Mouse (Mus musculus) layer of hippocampus, adult 2 months (tissue): ENCODE results near the gene Rpl23. TPM values are rescaled to one million over a fixed set of nuclear protein-coding genes. Genes with fewer than 3 reads are reported as not detected.

ENCODE experiments used
- DNase-seq, 2 experiments: peaks; one replicate each; pipeline ENCODE4 v3.0.0; 2022; ENCODE audit warnings: low spot score in 2 of 2
- H3K27ac ChIP-seq: fragments of 200-600 bp; 2 replicates; pipeline ENCODE4 v1.8.1; 2022
- H3K4me3 ChIP-seq: fragments of 200-600 bp; 2 replicates; pipeline ENCODE4 v1.8.1; 2022; ENCODE audit warnings: mild to moderate bottlenecking
- CTCF ChIP-seq: fragments of 200-600 bp; conservative IDR thresholded peaks from 2 replicates; pipeline ENCODE4 v1.8.1; 2022; ENCODE audit warnings: antibody characterized with exemption, mild to moderate bottlenecking, moderate library complexity
- total RNA-seq, 2 experiments: library from RNA; stranded (reverse); gene quantifications; 2 replicates each; pipeline ENCODE4 v1.2.3; 2021

Rpl23 gene
- total RNA-seq, 2 experiments from 2014 or later, result 361 to 374 TPM

DNA sequence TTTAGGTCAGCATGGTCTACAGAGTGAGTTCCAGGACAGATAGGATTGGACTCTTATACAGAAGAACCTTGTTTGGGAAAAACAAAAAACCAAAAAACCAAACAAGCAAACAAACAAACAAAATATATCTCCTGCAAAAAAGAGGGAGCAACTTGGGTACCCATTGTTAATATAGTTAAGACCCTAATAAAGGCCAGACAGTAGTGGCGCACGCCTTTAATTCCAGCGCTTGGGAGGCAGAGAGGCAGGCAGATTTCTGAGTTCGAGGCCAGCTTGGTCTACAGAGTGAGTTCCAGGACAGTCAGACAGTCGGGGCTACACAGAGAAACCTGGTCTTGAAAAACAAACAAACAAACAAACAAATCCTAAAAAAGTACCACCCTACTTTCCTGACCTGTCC lies 7.5 kb upstream of the Rpl23 start:
- no peak overlapping the region for H3K27ac ChIP-seq
- no peak overlapping the region for H3K4me3 ChIP-seq
- TF ChIP-seq CTCF, result no peak
- no peak for DNase-seq

DNA sequence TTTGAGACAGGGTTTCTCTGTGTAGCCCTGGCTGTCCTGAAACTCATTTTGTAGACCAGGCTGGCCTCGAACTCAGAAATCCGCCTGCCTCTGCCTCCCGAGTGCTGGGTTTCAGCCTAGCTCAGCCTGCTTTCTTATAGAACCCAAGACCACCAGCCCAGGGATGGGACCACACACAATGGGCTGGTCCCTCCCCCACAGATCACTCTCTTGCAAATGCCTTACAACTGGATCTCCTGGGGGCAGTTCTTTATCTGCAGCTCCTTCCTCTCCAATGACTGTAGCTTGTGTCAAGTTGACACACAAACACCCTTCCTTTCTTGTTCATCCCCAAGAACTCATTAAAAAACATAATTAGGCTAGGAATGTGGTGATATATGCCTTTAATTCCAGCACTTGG lies 5.7 kb upstream of the Rpl23 start:
- no peak for DNase-seq
- no peak for TF ChIP-seq CTCF
- Histone ChIP-seq H3K4me3 (no peak overlapping the region), H3K27ac (no peak overlapping the region)

DNA sequence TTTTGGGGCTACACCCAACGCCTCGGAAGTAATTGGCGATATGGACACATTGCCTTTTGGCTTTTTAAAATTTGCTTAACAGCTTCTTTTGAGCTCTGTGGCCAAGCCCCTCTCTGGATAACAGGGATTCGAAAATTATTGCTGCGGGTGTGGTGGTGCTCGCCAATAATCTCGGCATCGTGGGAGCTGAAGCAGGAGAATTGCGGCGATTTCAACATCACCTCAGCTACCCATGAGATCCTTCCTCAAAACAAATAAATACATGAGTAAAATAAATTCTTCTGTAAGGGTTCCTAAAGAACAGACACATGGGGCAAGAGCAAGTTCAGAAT lies 293 bp upstream of the Rpl23 start:
- no peak for DNase-seq
- H3K27ac ChIP-seq, result peak overlapping the region; percentile 96

DNA sequence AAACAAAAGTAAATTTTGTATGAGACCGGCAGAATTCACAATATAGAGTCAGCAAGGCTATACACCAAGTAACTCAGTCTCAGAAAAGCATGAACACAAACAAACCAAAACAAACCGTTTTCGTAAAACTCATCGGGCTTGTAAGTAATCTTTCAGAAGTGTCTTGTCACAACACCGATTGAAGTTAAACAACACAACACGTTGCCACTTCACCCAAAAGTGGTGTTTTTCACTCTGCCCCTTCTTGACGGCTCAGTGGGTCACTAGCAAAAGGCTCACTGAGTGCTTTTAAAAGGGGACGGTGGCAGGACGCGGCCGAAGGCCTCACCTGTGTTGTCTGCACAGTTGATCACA lies 782 bp downstream of the Rpl23 start:
- no peak for TF ChIP-seq CTCF
- H3K4me3 ChIP-seq, result peak overlapping the region; percentile 65
- DNase-seq, result no peak
- peak overlapping the region; percentile 96 for H3K27ac ChIP-seq

More for the DNA sequence above, 293 bp upstream of the Rpl23 start:
- TF ChIP-seq CTCF, result no peak
- peak overlapping the region; percentile 65 for H3K4me3 ChIP-seq

DNA sequence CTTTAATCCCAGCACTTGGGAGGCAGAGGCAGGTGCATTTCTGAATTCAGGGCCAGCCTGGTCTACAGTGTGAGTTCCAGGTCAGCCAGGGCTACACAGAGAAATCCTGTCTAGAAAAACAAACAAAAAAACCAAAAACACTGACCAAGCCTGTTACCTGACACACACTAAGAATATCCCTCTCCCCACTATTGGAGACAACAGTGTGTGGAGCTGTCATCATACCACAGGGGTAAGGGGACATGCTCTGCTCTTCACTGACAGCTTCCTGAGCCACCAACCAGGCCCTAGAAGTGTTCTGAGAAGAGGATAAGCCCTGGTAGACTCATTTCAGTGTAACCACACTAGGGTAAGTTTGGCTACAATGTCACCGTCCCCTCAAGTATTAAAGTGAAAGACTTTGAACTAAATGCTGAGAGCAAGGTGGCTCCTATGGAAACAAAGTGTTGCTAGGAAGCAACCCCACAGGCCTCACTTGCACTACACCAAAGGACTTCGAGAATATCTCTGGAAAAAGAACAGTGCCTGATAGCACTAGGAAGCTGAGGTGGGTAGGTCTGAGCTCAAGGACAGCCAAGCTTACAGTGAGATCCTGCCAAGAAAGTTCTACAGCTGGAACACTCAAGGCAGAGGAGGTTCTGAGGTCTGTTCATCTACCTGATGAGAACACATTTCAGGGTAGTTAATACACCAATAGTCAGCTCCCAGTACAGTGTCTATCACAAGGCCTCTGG lies 2.1 kb downstream of the Rpl23 start:
- no peak overlapping the region for H3K27ac ChIP-seq
- DNase-seq, result no peak
- no peak for TF ChIP-seq CTCF
- H3K4me3 ChIP-seq, result no peak overlapping the region

DNA sequence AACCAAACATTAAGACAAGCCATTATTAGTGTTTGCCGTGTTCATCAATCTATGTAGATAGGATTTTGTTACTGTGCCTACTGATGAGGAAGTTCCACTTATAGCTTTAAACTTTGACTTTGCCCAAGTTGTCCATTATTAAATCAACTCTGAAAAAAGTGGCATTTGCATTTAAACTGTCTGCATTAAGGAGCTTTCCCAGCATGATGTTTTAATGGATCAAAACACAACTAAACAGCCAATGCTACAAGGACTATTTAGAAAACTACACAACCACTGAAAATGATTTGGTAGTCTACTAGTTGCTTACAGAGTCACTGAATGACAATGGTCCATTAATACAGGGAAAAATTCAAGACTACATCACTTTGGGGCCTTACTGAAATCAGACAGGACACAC lies 3.3 kb downstream of the Rpl23 start:
- Histone ChIP-seq H3K4me3 (no peak overlapping the region), H3K27ac (no peak overlapping the region)
- DNase-seq, result no peak
- no peak for TF ChIP-seq CTCF

DNA sequence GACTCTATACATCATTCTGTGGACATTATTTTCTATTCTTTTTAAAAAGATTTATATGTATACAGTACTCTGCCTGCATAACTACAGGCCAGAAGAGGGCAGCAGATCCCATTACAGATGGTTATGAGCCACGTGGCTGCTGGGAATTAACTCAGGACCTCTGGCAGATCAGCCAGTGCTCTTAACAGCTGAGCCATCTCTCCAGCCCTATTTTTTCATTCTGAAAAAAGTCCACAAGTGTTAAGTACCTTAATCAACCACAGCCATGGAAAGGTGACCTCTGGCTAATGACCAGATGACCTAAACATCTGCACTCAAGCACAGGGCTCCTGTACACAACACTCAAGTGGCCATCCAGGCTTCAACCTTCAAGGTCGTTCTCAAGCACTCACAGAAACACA lies 5.1 kb downstream of the Rpl23 start:
- H3K27ac ChIP-seq, result no peak overlapping the region
- DNase-seq, result no peak
- peak; percentile 71 for TF ChIP-seq CTCF
- H3K4me3 ChIP-seq, result no peak overlapping the region

DNA sequence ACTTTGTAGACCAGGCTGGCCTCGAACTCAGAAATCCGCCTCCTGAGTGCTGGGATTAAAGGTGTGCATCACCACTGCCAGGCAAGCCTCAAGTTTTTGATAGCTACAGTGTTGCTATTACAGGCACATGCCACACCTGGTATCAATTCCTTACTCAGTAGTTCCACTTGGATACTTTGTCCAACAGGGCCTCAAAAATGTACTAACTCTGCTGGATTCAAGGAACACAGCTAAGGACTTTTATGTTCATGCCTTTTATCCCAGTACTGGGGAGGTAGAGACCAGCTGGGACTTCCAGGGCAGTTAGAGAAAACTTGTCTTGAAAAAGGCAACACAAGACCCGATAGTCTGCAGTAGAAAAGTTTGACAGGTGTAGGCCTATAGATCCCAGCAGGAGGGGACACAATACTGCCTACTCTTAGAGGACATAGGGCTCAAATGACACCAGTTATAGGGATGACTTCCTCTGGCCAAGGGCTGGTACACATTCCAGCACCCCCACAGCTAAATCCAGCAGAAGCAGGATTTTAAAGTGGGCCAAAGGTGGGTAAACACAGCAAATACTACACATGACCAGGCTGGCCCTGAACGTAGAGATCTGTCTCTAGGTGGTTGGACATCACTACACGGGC lies 5.6 kb downstream of the Rpl23 start:
- DNase-seq, result no peak
- Histone ChIP-seq H3K4me3 (no peak overlapping the region), H3K27ac (no peak overlapping the region)
- TF ChIP-seq CTCF, result no peak

DNA sequence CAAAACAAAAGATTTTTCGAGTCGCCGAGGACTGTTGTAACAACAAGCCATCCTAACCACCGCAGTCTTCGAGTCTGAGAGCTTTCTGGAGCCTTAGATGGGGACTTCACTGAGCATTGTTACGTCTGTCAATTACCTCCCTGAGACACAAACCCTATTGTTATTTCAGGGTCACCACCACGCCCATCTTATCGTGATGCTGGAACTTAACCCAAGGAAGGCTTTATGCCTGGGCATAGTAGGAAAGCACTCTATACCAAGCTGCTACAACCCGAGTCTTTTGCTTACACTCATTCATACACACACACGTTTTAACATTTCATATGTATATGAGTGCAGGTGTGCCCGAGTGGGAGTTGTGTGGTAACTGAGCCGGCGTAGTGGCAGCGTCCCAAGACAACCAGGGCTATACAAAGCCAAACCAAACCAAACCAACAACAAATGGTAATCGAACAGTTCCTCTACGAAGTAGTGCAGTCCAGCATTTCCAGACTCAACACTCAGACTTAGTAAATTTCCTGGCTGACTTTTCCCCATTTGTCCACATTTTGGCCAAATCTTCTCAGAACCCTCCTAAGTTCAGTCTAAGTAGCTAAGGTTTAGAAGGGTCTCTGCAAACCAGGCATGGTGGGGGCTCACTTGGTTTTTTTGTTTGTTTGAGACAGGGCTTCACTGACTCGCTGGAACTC lies 6.3 kb downstream of the Rpl23 start, which contains the start of gene 1700001P01Rik:
TSS of gene 1700001P01Rik (minus strand) at position 111 of the 689 bp plus-strand sequence.
- no peak within 1 kb of the TSS for H3K27ac ChIP-seq
- H3K4me3 ChIP-seq, result no peak within 1 kb of the TSS
- DNase-seq, result no peak
- TF ChIP-seq CTCF, result no peak

DNA sequence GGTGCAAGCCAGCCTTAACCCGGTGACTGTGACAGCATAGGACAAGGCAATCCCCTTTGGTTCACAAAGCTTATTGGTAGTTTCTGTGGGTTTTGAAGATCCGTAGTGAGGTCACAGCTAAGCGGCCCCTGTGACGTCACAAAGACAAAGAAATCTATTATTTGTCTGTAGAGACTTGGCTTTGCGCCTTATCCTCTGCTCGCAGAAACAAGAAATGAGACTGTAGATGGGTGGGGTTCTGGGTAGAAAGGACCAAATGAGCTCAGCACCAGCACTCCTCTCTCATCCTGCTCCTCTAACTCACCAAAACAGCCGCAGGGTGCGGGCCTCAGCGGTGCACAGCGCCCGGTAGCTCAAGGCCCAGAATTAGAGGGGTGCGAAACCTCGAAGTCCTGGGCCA lies 7.1 kb downstream of the Rpl23 start:
- no peak for TF ChIP-seq CTCF
- no peak for DNase-seq
- H3K4me3 ChIP-seq, result no peak overlapping the region

DNA sequence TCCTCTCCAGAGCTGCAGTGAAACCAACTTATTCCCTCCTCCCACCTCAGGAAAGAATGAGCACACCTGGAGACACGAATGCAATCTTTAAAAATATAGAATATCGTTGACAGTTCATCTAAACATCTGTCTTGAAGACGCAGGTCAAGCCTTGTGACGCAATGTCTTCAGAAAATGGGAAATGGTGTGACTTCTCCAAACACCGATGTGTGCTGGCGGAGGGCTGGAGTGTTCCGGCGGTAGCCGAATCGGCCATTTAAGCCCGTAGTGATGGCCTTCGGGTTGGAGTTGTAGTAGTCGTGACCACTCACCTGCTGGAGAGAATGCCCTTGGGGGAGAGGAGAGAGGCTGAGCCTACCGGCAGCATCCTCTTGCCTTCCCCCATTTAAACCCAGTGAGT lies 10.8 kb downstream of the Rpl23 start:
- Histone ChIP-seq H3K27ac (no peak overlapping the region), H3K4me3 (no peak overlapping the region)
- DNase-seq, result no peak
- no peak for TF ChIP-seq CTCF

More for the DNA sequence above, 7.1 kb downstream of the Rpl23 start:
- H3K27ac ChIP-seq, result no peak overlapping the region

DNA sequence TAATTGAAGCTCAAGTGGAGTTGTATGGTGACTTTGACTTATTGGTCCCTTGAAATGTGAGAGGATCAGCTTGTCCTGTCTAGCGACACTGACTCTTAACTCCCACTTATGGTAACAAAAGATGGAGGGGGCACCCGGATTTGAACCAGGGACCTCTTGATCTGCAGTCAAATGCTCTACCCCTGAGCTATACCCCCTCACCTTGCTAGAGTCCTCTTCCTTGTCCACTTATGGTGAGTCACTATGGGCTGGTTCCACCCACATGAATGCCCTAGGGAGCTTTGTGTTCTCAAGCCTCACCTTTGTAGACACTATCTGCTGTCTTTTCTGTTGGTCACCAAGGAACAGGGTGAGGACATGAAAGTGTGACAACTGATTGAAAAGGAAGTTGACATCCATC lies 12.5 kb downstream of the Rpl23 start:
- DNase-seq, result no peak
- H3K4me3 ChIP-seq, result no peak overlapping the region
- TF ChIP-seq CTCF, result no peak
- H3K27ac ChIP-seq, result no peak overlapping the region

DNA sequence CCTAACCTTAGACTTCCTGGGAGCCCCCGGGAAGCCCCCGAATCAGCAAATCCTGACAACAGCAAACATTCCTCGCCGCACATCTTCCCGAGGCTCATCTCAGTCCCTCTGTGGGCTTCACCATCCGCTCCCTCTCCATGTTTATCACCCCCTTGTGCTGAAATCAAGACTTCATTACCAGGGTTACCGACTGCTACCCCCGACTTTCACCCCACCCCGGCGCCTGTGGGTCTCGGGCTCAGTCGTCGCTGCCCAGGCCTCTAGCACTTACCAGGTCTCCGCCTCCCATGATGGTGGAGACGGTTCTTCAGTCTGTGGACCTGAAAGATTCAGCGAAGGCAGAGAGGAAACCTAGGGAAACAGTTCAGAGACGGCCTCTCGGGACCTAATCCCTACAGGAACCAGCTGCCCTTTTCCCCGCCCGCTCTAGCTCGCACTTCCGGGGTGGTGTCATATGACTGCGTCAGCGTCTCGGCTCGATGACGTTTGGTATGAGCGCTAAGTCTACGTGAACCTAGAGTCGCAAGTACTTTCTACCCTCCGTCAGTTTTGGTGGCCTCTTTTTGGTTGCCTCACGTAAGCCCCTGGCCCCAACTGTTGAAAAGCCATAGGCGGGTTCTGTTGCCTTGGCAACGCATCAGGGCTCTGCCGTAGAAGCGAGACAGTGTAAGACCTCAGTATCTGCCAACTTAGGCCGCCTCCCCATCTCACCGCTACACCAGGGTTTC lies 15.9 kb downstream of the Rpl23 start, which contains the start of gene Cwc25:
TSS of gene Cwc25 (minus strand) at position 403 of the 728 bp plus-strand sequence.
- peak; percentile 96 to 97 for DNase-seq
- TF ChIP-seq CTCF, result no peak
- Histone ChIP-seq H3K27ac (peak within 1 kb of the TSS; percentile 96), H3K4me3 (peak within 1 kb of the TSS; percentile 88)
